Mouse (Mus musculus): Measurements from ENCODE around the gene Foxp4.

GRCm38 (mm10) chr17:47921136-47921665, 3.2 kb downstream of the Foxp4 start:
- no peak for TF ChIP-seq CTCF (IDR thresholded peaks at IDR 0.05; ENCODE audit: low read depth)
- no peak for TF ChIP-seq EP300 (optimal IDR thresholded peaks at IDR 0.05)
